Mouse (Mus musculus): ENCODE results near the gene Nipsnap3a.
A peak's percentile ranks its signal among the peaks of the same experiment; 100 is the strongest.

Gene Nipsnap3a

GRCm38 (mm10) chr4:52989248-52989647 is at the start of gene Nipsnap3a:
Nipsnap3a (plus strand) TSS chr4:52989272.
- no peak for DNase-seq (ENCODE audit: low spot score in 2 of 2)

- DNase-seq (ENCODE audit: low spot score in 2 of 2) = no peak
Measured at GRCm38 (mm10) chr4:52946665-52947064, 42.4 kb upstream of the Nipsnap3a start.

- DNase-seq (ENCODE audit: low spot score in 2 of 2) = no peak
Measured at GRCm38 (mm10) chr4:52949005-52949404, 40.1 kb upstream of the Nipsnap3a start.

GRCm38 (mm10) chr4:52958693-52959092 is 30.4 kb upstream of the Nipsnap3a start:
- DNase-seq (ENCODE audit: low spot score in 2 of 2) = no peak

- no peak for DNase-seq (ENCODE audit: low spot score in 2 of 2)
Measured at GRCm38 (mm10) chr4:52964247-52964646, 24.8 kb upstream of the Nipsnap3a start, which contains the start of gene Olfr270. Olfr270 (plus strand) TSS chr4:52964547.

GRCm38 (mm10) chr4:52985216-52985615 is 3.9 kb upstream of the Nipsnap3a start:
- DNase-seq (ENCODE audit: low spot score in 2 of 2) = no peak

GRCm38 (mm10) chr4:52986266-52986665 is 2.8 kb upstream of the Nipsnap3a start:
- no peak for DNase-seq (ENCODE audit: low spot score in 2 of 2)

GRCm38 (mm10) chr4:52999449-52999848 is 10.4 kb downstream of the Nipsnap3a start:
- no peak for DNase-seq (ENCODE audit: low spot score in 2 of 2)

GRCm38 (mm10) chr4:53000154-53000553 is 11.1 kb downstream of the Nipsnap3a start:
- no peak for DNase-seq (ENCODE audit: low spot score in 2 of 2)

GRCm38 (mm10) chr4:53009183-53009582 is 20.1 kb downstream of the Nipsnap3a start:
- DNase-seq (ENCODE audit: low spot score in 2 of 2) = no peak

GRCm38 (mm10) chr4:53009871-53010270 is 20.8 kb downstream of the Nipsnap3a start:
- no peak for DNase-seq (ENCODE audit: low spot score in 2 of 2)

- peak; percentile 97 to 98 for DNase-seq (ENCODE audit: low spot score in 2 of 2)
Measured at GRCm38 (mm10) chr4:53011732-53012361, 22.8 kb downstream of the Nipsnap3a start, which contains the start of gene Nipsnap3b. Nipsnap3b (plus strand) TSS chr4:53011880.

- no peak for DNase-seq (ENCODE audit: low spot score in 2 of 2)
Measured at GRCm38 (mm10) chr4:53014421-53014820, 25.3 kb downstream of the Nipsnap3a start.

GRCm38 (mm10) chr4:53015024-53015423 is 26.0 kb downstream of the Nipsnap3a start:
- no peak for DNase-seq (ENCODE audit: low spot score in 2 of 2)

GRCm38 (mm10) chr4:53018392-53018791 is 29.3 kb downstream of the Nipsnap3a start:
- no peak for DNase-seq (ENCODE audit: low spot score in 2 of 2)

GRCm38 (mm10) chr4:53023189-53023925 is 34.3 kb downstream of the Nipsnap3a start:
- no peak for DNase-seq (ENCODE audit: low spot score in 2 of 2)

- no peak for DNase-seq (ENCODE audit: low spot score in 2 of 2)
Measured at GRCm38 (mm10) chr4:53024397-53024796, 35.3 kb downstream of the Nipsnap3a start.

- no peak for DNase-seq (ENCODE audit: low spot score in 2 of 2)
Measured at GRCm38 (mm10) chr4:53027811-53028210, 38.7 kb downstream of the Nipsnap3a start.

- no peak for DNase-seq (ENCODE audit: low spot score in 2 of 2)
Measured at GRCm38 (mm10) chr4:53030326-53030948, 41.4 kb downstream of the Nipsnap3a start.

- no peak for DNase-seq (ENCODE audit: low spot score in 2 of 2)
Measured at GRCm38 (mm10) chr4:53043819-53044218, 54.7 kb downstream of the Nipsnap3a start.

- no peak for DNase-seq (ENCODE audit: low spot score in 2 of 2)
Measured at GRCm38 (mm10) chr4:53045807-53046206, 56.7 kb downstream of the Nipsnap3a start.

GRCm38 (mm10) chr4:53046238-53047022 is 57.4 kb downstream of the Nipsnap3a start:
- no peak for DNase-seq (ENCODE audit: low spot score in 2 of 2)

All from spleen, postnatal 4 days (tissue).